Mouse (Mus musculus): ENCODE measurements at regions not wholly inside any gene's neighbourhood (a gene's known extent, or its start where the extent isn't known, plus 50 kb on each side); places are given as distances from the start of the nearest gene placed in this dataset.

GRCm38 (mm10) chr8:44838431-44838830, 96.8 kb upstream of the Fat1 start:
- no peak for DNase-seq (ENCODE audit: low read depth, low spot score)

- DNase-seq (ENCODE audit: low read depth, low spot score), result no peak
These were observed 95.6 kb upstream of the Fat1 start for GRCm38 (mm10) chr8:44839504-44840209.

GRCm38 (mm10) chr8:44840646-44841045, 94.6 kb upstream of the Fat1 start:
- DNase-seq (ENCODE audit: low read depth, low spot score), result no peak

- no peak for DNase-seq (ENCODE audit: low read depth, low spot score)
These were observed 90.9 kb upstream of the Fat1 start for GRCm38 (mm10) chr8:44844362-44844761.

- no peak for DNase-seq (ENCODE audit: low read depth, low spot score)
These were observed 83.0 kb upstream of the Fat1 start for GRCm38 (mm10) chr8:44852223-44852622.

- DNase-seq (ENCODE audit: low read depth, low spot score), result no peak
These were observed 80.1 kb upstream of the Fat1 start for GRCm38 (mm10) chr8:44855115-44855514.

- DNase-seq (ENCODE audit: low read depth, low spot score), result no peak
These were observed 68.0 kb upstream of the Fat1 start for GRCm38 (mm10) chr8:44867202-44867601.

GRCm38 (mm10) chr8:44867666-44868065, 67.6 kb upstream of the Fat1 start:
- DNase-seq (ENCODE audit: low read depth, low spot score), result no peak

GRCm38 (mm10) chr8:44877066-44877465, 58.2 kb upstream of the Fat1 start:
- DNase-seq (ENCODE audit: low read depth, low spot score), result no peak

- no peak for DNase-seq (ENCODE audit: low read depth, low spot score)
These were observed 57.0 kb upstream of the Fat1 start for GRCm38 (mm10) chr8:44878208-44878607.

GRCm38 (mm10) chr8:44879186-44879585, 56.1 kb upstream of the Fat1 start:
- DNase-seq (ENCODE audit: low read depth, low spot score), result no peak

GRCm38 (mm10) chr8:44884399-44885006, 50.7 kb upstream of the Fat1 start:
- DNase-seq (ENCODE audit: low read depth, low spot score), result no peak

All from R1 (cell line).